Mouse (Mus musculus) kidney, embryonic 14.5 days (tissue): Measurements from ENCODE around the gene Klc4. TPM values are rescaled to one million over a fixed set of nuclear protein-coding genes. Genes with fewer than 3 reads are reported as not detected.

Experiments used
- ATAC-seq: fragments of 200-750 bp; cut with Nextera tagmentation; 2 replicates; pipeline ENCODE4 v1.8.0; 2017; ENCODE audit warnings: moderate number of reproducible peaks, mild to moderate bottlenecking, moderate TSS enrichment, moderate library complexity; ENCODE audit not compliant: low FRiP score, low TSS enrichment
- H3K27ac ChIP-seq: fragments of 300-500 bp; sonication (generic); 2 replicates; pipeline ENCODE4 v1.5.1; 2014; ENCODE audit warnings: low read depth, mild to moderate bottlenecking, low read length, moderate library complexity, mixed read lengths
- H3K27me3 ChIP-seq: fragments of 300-500 bp; sonication (generic); 2 replicates; pipeline ENCODE4 v1.6.1; 2014; ENCODE audit warnings: mild to moderate bottlenecking, low read length; ENCODE audit not compliant: control insufficient read depth, insufficient read depth
- H3K36me3 ChIP-seq: fragments of 300-500 bp; sonication (generic); 2 replicates; pipeline ENCODE4 v1.6.1; 2014; ENCODE audit warnings: low read length, mixed read lengths; ENCODE audit not compliant: control insufficient read depth, insufficient read depth
- H3K4me1 ChIP-seq: fragments of 300-500 bp; sonication (generic); 2 replicates; pipeline ENCODE4 v1.6.1; 2014; ENCODE audit warnings: low read length, mixed read lengths; ENCODE audit not compliant: control insufficient read depth, insufficient read depth
- H3K4me2 ChIP-seq: fragments of 300-500 bp; sonication (generic); replicated peaks from 2 replicates; pipeline ENCODE4 v1.6.1; 2014; ENCODE audit warnings: low read depth, mild to moderate bottlenecking, low read length
- H3K4me3 ChIP-seq: fragments of 300-500 bp; sonication (generic); 2 replicates; pipeline ENCODE4 v1.5.1; 2014; ENCODE audit warnings: mild to moderate bottlenecking, low read length
- H3K9ac ChIP-seq: fragments of 300-500 bp; sonication (generic); 2 replicates; pipeline ENCODE4 v1.6.1; 2014; ENCODE audit warnings: low read depth, mild to moderate bottlenecking, low read length, moderate library complexity
- H3K9me3 ChIP-seq: fragments of 300-500 bp; sonication (generic); 2 replicates; pipeline ENCODE4 v1.6.1; 2016; ENCODE audit warnings: low read length; ENCODE audit not compliant: control insufficient read depth
- WGBS: fragments of 180-500 bp; shearing (Covaris S2); extraction: QIAGEN DNeasy Blood & Tissue Kit; methylation state at CpG from one replicate; pipeline ENCODE4 v1.1.7; 2014; 5-methylcytosine and 5-hydroxymethylcytosine counted together
- polyA plus RNA-seq: library from polyadenylated mRNA; unstranded; fragments of >200 nt; fragmentation: Nextera tagmentation; extraction: Ambion mirVana; gene quantifications from 2 replicates; pipeline ENCODE4 v1.2.1, GENCODE M21; 2014

Gene Klc4
- polyA plus RNA-seq, 1 experiment from 2014 or later: 31.5 TPM

DNA sequence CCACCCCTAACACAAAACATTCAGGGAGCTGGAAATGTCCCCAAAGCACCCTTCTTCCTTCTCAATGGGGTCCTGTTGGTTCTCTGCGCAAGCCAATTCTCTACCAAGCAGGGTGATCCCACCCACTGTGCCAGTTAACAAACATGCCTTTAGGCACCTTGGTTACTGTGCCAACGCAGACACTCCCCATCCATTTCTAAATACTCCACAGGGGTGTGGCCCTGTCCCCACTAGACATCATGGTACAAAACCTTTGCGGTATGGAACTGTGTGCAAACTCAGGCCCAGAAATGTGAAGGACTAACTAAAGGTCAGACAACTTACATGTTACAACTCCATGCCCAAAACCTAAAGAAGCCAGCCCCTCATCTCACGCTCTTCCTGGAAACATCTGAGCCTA, 52.7 kb downstream of the Klc4 start:
- H3K4me2 ChIP-seq: no peak overlapping the region
- H3K4me3 ChIP-seq: no peak overlapping the region
- no peaks in the 10 kb centered on the region for H3K9me3 ChIP-seq
- H3K27ac ChIP-seq: no peak overlapping the region
- no peaks in the 10 kb centered on the region for H3K27me3 ChIP-seq
- 94% methylated on average over 4 of the region's 4 CpGs for WGBS
- peaks cover 8% of the 10 kb centered on the region for H3K4me1 ChIP-seq
- no peak for ATAC-seq
- H3K9ac ChIP-seq: no peak overlapping the region
- peaks cover 32% of the 10 kb centered on the region for H3K36me3 ChIP-seq

DNA sequence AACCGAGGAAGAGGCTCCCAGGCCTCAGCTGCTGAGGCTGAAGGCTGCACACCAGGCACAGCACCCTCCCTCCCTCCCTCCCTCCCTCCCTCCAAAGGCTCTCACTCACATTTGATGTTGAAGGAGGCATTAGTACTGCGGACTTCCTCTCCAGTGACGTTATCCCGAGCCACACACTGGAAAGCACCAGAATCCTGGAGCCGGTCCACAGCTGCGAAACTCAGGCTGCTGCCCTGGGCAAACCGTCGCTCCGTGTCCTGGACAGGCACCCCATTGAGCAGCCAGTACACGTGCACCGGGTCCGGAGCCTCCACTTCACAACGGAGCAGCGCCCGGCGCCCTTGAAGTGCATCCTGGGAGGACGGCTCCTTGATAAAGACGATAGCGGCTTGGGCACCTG, 54.4 kb downstream of the Klc4 start:
- no peak overlapping the region for H3K9ac ChIP-seq
- H3K4me2 ChIP-seq: no peak overlapping the region
- no peaks in the 10 kb centered on the region for H3K27me3 ChIP-seq
- H3K4me1 ChIP-seq: peaks cover 8% of the 10 kb centered on the region
- ATAC-seq: no peak
- H3K4me3 ChIP-seq: no peak overlapping the region
- H3K27ac ChIP-seq: no peak overlapping the region
- peaks cover 46% of the 10 kb centered on the region for H3K36me3 ChIP-seq
- H3K9me3 ChIP-seq: no peaks in the 10 kb centered on the region
- 84% methylated on average over 19 of the region's 19 CpGs for WGBS

DNA sequence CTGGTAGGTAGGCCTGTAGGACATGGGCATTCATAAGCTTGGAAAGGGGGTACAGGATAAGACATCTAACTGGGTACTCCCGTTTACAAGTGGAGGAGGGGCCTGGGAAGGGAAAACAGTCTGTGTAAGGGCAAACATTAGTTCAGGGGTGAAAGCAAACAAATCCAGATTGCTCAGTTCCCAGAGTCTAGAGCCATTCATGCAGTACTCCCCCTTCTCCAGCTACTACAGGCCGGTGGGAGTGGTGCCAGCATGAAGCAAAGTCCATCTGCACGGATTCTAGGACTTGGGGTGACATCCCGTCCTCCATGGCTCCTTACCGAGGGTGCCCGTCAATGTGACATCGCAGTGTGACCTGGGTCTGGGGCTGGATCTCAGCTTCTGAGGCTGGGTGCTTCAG, 55.4 kb downstream of the Klc4 start:
- Histone ChIP-seq H3K27me3 (no peaks in the 10 kb centered on the region), H3K4me2 (no peak overlapping the region), H3K4me1 (peaks cover 8% of the 10 kb centered on the region), H3K4me3 (no peak overlapping the region), H3K27ac (no peak overlapping the region), H3K9me3 (no peaks in the 10 kb centered on the region), H3K9ac (no peak overlapping the region), H3K36me3 (peaks cover 54% of the 10 kb centered on the region)
- no peak for ATAC-seq
- 87% methylated on average over 7 of the region's 7 CpGs for WGBS

DNA sequence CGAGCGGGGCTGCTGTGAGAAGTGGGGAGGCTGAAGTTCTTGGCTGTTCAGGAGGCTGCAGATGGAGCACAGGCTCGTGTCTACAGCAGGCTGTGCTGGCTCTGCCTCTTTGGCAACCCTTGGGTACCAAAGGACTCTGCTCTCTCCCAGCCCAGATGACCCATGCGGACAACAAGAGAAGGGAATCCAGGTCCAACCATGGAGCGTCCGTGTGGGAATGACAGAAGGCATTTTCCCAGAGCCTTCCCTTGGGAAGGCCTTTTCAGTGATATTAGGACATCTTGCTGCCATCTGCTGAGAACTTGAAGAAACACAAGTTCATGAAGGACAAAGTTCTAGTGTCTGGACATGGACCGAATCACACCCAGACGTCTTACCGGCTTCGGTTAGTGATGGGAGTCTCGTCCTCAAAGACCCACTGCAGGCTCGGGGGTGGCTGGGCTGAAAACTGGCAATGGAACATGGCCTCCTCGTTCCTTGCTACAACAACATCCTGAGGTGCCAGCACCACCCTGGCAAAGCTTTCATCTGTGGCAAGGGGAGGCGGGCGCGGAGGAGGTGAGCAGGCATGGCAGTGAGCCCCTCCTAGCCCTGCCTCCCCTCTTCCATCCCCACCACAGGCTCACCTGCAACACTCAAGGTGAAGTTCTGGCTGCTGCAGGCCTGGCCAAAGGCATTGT, 56.0 kb downstream of the Klc4 start:
- Histone ChIP-seq H3K4me2 (no peak overlapping the region), H3K27ac (no peak overlapping the region), H3K27me3 (no peaks in the 10 kb centered on the region), H3K4me1 (peaks cover 2% of the 10 kb centered on the region), H3K36me3 (peaks cover 60% of the 10 kb centered on the region), H3K9me3 (no peaks in the 10 kb centered on the region), H3K9ac (no peak overlapping the region), H3K4me3 (no peak overlapping the region)
- ATAC-seq: no peak
- 90% methylated on average over 16 of the region's 16 CpGs for WGBS

DNA sequence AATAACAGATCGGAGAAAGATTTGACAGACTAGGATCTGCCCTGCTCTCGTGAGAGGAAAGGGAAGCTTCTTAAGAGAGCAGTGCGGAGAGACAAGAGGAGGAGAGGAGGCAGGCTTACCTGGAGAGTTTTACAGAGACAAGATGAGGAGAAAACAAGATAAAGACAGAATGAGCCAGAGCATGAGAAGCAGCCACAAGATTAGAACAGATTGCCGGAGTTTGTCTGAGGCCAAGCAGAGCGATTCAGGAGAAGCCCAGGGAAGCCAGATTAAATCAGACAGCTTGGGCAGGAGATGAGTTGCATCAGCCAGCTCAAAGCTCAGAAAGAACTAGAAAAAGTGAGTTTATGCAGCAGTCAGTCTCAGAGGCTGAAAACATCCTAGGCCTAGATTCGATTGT, 56.9 kb downstream of the Klc4 start:
- H3K36me3 ChIP-seq: peaks cover 63% of the 10 kb centered on the region
- H3K27me3 ChIP-seq: no peaks in the 10 kb centered on the region
- no peak overlapping the region for H3K9ac ChIP-seq
- no peaks in the 10 kb centered on the region for H3K9me3 ChIP-seq
- H3K4me3 ChIP-seq: no peak overlapping the region
- H3K27ac ChIP-seq: no peak overlapping the region
- no peak for ATAC-seq
- H3K4me2 ChIP-seq: no peak overlapping the region
- H3K4me1 ChIP-seq: no peaks in the 10 kb centered on the region
- WGBS: 92% methylated on average over 6 of the region's 6 CpGs

DNA sequence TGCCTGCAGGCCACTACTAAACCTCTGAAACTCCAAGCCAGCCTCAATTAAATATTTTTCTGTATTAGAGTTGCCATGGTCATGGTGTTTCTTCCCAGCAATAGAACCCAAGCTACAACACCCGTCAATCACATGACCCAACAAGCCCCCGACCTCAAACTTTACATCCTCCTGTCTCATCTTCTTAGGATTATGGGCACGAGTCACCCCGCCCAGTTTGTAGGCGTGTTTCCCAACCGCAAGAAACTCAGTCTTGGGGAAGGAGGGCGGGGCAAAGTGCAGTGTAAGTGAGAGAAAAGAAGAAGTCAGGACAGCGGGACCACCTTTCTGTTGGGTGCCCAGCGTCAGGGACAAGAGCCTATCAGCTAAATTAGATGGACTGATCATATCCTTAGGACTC, 57.6 kb downstream of the Klc4 start:
- H3K9ac ChIP-seq: no peak overlapping the region
- H3K4me2 ChIP-seq: no peak overlapping the region
- peaks cover 63% of the 10 kb centered on the region for H3K36me3 ChIP-seq
- H3K9me3 ChIP-seq: no peaks in the 10 kb centered on the region
- H3K27me3 ChIP-seq: no peaks in the 10 kb centered on the region
- ATAC-seq: no peak
- no peak overlapping the region for H3K27ac ChIP-seq
- 84% methylated on average over 9 of the region's 9 CpGs for WGBS
- H3K4me3 ChIP-seq: no peak overlapping the region
- H3K4me1 ChIP-seq: no peaks in the 10 kb centered on the region

DNA sequence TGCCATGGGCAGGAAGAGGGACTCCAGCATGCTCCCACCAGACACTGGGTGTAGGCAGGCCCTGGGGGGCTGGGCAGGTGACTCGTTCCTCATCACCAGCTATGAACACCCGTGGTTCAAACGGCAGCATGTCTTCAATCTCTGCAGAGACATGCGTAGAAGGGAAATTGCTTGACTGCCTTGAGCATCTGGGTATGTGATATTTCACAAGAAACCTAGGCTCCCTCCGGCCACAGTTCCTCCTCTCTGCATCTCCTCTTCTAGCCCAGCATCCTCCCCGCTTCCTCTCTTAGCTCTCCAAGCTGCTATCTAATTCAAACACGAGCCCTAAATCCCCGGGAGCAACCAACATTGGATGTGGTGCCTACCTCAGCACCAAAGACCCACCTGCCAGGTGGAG, 59.5 kb downstream of the Klc4 start:
- no peak overlapping the region for H3K4me2 ChIP-seq
- H3K27ac ChIP-seq: no peak overlapping the region
- H3K4me3 ChIP-seq: no peak overlapping the region
- H3K9ac ChIP-seq: no peak overlapping the region; the same call in 1 of the 2 replicates
- H3K9me3 ChIP-seq: no peaks in the 10 kb centered on the region
- WGBS: 93% methylated on average over 8 of the region's 8 CpGs
- peaks cover 76% of the 10 kb centered on the region for H3K36me3 ChIP-seq
- ATAC-seq: no peak
- H3K27me3 ChIP-seq: no peaks in the 10 kb centered on the region
- no peaks in the 10 kb centered on the region for H3K4me1 ChIP-seq

Other genes starting within 250 kb of the Klc4 start
- 0.38 and 0.60 TPM in 2 replicates for gene Crip3, start 217.1 kb downstream of the Klc4 start, polyA plus RNA-seq
- not detected in 2 replicates for gene Slc22a7, start 207.6 kb downstream of the Klc4 start, polyA plus RNA-seq
- gene Ttbk1, start 158.3 kb downstream of the Klc4 start, polyA plus RNA-seq: 0.04 and 0.11 TPM in 2 replicates
- 67.9 and 71.2 TPM in 2 replicates for gene Dnph1, start 149.3 kb downstream of the Klc4 start, polyA plus RNA-seq
- gene Cul9, start 99.6 kb downstream of the Klc4 start, polyA plus RNA-seq: 3.0 and 4.8 TPM in 2 replicates
- gene Srf, start 89.8 kb downstream of the Klc4 start, polyA plus RNA-seq: 10.3 and 12.8 TPM in 2 replicates
- gene Ptk7, start 16.5 kb downstream of the Klc4 start, polyA plus RNA-seq: 58.5 and 64.1 TPM in 2 replicates
- 121 and 141 TPM in 2 replicates for gene Mrpl2, start 207 bp upstream of the Klc4 start, polyA plus RNA-seq
- gene Cul7, start 4.3 kb upstream of the Klc4 start, polyA plus RNA-seq: 40.7 and 42.6 TPM in 2 replicates
- 54.0 and 66.5 TPM in 2 replicates for gene Rrp36, start 28.3 kb upstream of the Klc4 start, polyA plus RNA-seq
- 148 and 174 TPM in 2 replicates for gene Mea1, start 32.8 kb upstream of the Klc4 start, polyA plus RNA-seq
- gene Klhdc3, start 34.9 kb upstream of the Klc4 start, polyA plus RNA-seq: 91.0 and 110 TPM in 2 replicates
- gene Ppp2r5d, start 59.1 kb upstream of the Klc4 start, polyA plus RNA-seq: 61.1 and 99.9 TPM in 2 replicates
- gene Pex6, start 65.4 kb upstream of the Klc4 start, polyA plus RNA-seq: 20.5 and 21.0 TPM in 2 replicates
- 0.43 and 1.0 TPM in 2 replicates for gene Gnmt, start 83.1 kb upstream of the Klc4 start, polyA plus RNA-seq
- 61.7 and 71.5 TPM in 2 replicates for gene Cnpy3, start 106.2 kb upstream of the Klc4 start, polyA plus RNA-seq
- 0.38 and 0.56 TPM in 2 replicates for gene Ptcra, start 117.7 kb upstream of the Klc4 start, polyA plus RNA-seq
- 73.6 and 92.5 TPM in 2 replicates for gene 2310039H08Rik, start 126.6 kb upstream of the Klc4 start, polyA plus RNA-seq
- 139 and 164 TPM in 2 replicates for gene Rpl7l1, start 136.7 kb upstream of the Klc4 start, polyA plus RNA-seq
- gene Bicral, start 212.5 kb upstream of the Klc4 start, polyA plus RNA-seq: 2.6 and 5.2 TPM in 2 replicates
- 71.0 and 82.1 TPM in 2 replicates for gene Tbcc, start 244.7 kb upstream of the Klc4 start, polyA plus RNA-seq